Mouse (Mus musculus): ENCODE measurements around the gene Map7.

Gene Map7

GRCm38 (mm10) chr10:20285994-20286836 is 137.9 kb downstream of the Map7 start:
- peak; percentile 33 for DNase-seq (ENCODE audit: low read depth)

DNA sequence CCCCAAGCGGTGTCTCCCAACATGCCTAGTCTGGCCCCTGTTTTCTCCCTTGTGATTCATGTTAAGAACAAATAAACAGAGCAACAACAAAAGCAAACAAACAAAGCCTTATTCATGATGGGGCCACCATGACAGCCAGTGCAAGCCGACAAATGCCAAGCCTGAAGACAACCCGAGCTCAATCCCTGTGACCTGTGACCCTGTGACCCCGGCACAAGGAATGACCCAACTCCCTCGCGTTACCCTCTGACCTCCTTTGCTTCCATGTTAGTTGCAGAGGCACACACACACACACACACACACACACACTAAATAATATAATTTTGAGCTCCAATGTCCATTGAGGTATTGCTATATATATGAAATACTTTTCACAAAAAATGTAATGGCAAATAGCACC is 139.1 kb downstream of the Map7 start:
- DNase-seq (ENCODE audit: low read depth), result no peak

GRCm38 (mm10) chr10:20290467-20290883 is 142.2 kb downstream of the Map7 start:
- peak; percentile 90 for DNase-seq (ENCODE audit: low read depth)

DNA sequence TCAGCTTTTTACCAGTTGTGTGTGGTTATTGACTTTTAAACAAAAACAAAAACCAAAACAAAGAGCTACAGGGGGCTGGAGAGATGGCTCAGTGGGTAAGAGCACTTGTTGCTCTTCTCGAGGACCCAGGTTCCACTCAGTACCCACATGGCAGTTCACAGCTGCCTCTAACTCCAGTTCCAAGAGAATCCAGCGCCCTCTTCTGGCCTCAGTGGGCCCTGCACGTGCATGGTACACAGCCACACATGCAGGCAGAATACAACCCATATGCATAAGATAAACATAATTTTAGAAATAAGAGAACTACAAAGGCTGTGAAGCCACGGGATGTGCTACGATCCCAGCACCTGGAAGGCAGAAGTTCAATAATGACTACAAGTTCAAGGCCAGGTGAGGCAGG is 147.7 kb downstream of the Map7 start:
- no peak for DNase-seq (ENCODE audit: low read depth)

- no peak for DNase-seq (ENCODE audit: low read depth)
These were observed 150.1 kb downstream of the Map7 start for GRCm38 (mm10) chr10:20298152-20298920.

- no peak for DNase-seq (ENCODE audit: low read depth)
These were observed 150.8 kb downstream of the Map7 start for GRCm38 (mm10) chr10:20299114-20299513.

- DNase-seq (ENCODE audit: low read depth), result no peak
These were observed 162.9 kb downstream of the Map7 start for GRCm38 (mm10) chr10:20310969-20311769.

DNA sequence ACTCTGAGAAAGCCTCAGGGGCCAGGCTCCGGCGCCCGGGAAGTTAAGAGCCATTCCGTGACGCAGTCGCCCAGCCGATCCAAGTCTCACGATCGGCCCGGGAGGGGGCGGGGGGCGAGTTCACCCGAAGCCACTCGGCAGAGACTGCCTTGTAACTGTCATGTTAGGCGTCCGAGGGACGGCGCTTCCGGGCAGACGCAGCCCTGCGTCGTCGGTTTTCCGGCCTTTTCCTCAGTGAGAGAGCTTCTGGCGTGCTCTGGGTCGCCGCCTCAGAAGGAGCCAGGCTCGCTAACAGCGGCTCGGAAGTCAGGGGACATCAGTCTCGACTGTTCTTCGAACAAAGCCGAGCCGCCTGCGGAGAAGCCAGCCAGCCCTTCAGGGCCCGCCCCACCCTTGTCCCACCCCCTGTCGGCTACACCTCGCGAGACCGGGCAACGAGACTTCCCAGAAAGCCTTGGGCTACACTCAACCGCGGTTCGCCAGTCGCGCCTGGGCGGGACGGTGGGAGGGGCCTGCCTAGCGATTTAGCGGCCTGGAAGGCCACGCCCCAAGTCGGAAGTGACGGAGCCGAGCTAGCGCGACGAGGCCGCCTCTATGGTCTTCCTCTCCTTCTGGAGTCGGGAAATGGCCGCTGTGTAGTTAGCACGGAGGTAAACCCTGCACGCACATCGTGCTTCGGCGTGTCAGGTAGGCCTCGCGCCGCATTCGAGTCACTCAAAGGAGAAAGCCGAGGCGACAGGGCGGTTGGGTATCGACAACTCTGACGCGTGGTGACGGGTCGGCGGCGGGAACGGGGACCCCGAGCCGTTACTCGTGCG is 163.9 kb downstream of the Map7 start, which contains the start of gene Bclaf1:
Gene Bclaf1, plus strand, starts transcription at position 552 of the 818 bp plus-strand sequence.
- peak; percentile 100 for DNase-seq (ENCODE audit: low read depth)

- DNase-seq (ENCODE audit: low read depth), result peak; percentile 96
These were observed 164.5 kb downstream of the Map7 start for GRCm38 (mm10) chr10:20312736-20313301.

GRCm38 (mm10) chr10:20313447-20313846 is 165.2 kb downstream of the Map7 start:
- no peak for DNase-seq (ENCODE audit: low read depth)

DNA sequence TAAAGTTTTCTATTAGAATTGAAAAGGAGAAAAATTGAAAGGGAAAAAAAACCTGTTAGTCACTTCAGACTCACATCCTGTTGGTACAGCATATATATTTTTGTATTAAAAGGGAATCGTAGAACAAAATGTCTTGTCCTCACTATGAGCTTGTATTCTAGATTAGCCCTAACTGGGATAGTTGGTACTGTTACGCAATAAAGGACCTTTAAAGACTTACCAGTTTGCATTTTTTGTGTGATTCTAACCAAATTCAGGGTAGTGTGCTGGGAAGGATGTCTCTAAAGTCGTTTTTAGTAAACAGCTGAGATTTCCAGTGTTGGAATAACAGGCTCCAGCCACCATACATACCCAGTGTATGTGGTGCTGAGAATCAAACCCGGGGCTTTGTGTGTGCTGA is 165.7 kb downstream of the Map7 start:
- no peak for DNase-seq (ENCODE audit: low read depth)

- DNase-seq (ENCODE audit: low read depth), result peak; percentile 37
These were observed 166.5 kb downstream of the Map7 start for GRCm38 (mm10) chr10:20314797-20315196.

- DNase-seq (ENCODE audit: low read depth), result no peak
These were observed 169.2 kb downstream of the Map7 start for GRCm38 (mm10) chr10:20317466-20317865.

DNA sequence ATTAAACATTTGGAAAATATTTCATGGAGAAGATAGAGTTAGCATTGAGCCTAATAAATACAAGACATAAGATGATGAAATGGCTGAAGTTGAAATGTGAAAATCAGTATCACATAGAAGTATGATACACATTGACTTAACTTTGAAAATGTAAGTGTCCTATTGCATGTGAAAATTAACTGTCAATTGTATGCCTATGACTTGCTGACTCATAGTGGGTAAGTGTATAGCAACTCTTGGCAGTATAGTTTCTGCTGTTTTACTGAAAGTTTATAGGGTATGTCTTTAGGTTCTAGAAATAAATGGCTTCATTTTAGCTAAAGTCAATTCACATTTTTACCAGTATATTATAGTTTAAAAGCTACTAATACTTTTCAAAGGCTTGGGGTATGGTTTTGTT is 178.0 kb downstream of the Map7 start:
- no peak for DNase-seq (ENCODE audit: low read depth)
